Mouse (Mus musculus) MEL (cell line): ENCODE data around the gene Hspb1.

Experiments
- CTCF ChIP-seq, 3 experiments: IDR thresholded peaks in 2 of 3; conservative IDR thresholded peaks in 1 of 3; 2 replicates each; pipeline ENCODE4 v1.5.1; 2011 to 2012; ENCODE audit warnings: low read length in 3 of 3, low read depth in 2 of 3, mild to moderate bottlenecking in 2 of 3, improper control_type of control experiment in 1 of 3, inconsistent platforms in 1 of 3, mixed read lengths in 1 of 3, moderate library complexity in 1 of 3; ENCODE audit not compliant: control insufficient read depth in 1 of 3, insufficient read depth in 1 of 3, poor library complexity in 1 of 3, severe bottlenecking in 1 of 3
- EP300 ChIP-seq, 2 experiments: IDR thresholded peaks; 2 replicates each; pipeline ENCODE4 v1.6.1; 2011; ENCODE audit warnings: improper control_type of control experiment in 2 of 2, low read length in 2 of 2, low read depth in 1 of 2, mild to moderate bottlenecking in 1 of 2
- GATA1 ChIP-seq: IDR thresholded peaks from 2 replicates; pipeline ENCODE4 v1.6.1; 2011; ENCODE audit warnings: low read depth, low read length, improper control_type of control experiment
- MAX ChIP-seq: IDR thresholded peaks from 2 replicates; pipeline ENCODE4 v1.6.1; 2011; ENCODE audit warnings: low read length, improper control_type of control experiment
- MEF2A ChIP-seq: IDR thresholded peaks from 2 replicates; pipeline ENCODE4 v1.6.1; 2014; ENCODE audit warnings: low read depth, mild to moderate bottlenecking, inconsistent platforms, low read length, improper control_type of control experiment; ENCODE audit not compliant: poor library complexity, insufficient replicate concordance, severe bottlenecking; ENCODE audit errors: extremely low read depth
- MYB ChIP-seq: IDR thresholded peaks from 2 replicates; pipeline ENCODE4 v1.6.1; 2011; ENCODE audit warnings: mild to moderate bottlenecking, low read depth, low read length, improper control_type of control experiment
- POLR2A ChIP-seq, 2 experiments: IDR thresholded peaks; 2 replicates each; pipeline ENCODE4 v1.6.1; 2011 to 2012; ENCODE audit warnings: low read length in 2 of 2, mild to moderate bottlenecking in 2 of 2, control low read depth in 1 of 2, improper control_type of control experiment in 1 of 2, low read depth in 1 of 2, moderate library complexity in 1 of 2; ENCODE audit not compliant: control insufficient read depth in 1 of 2, insufficient read depth in 1 of 2, poor library complexity in 1 of 2
- POLR2AphosphoS2 ChIP-seq: IDR thresholded peaks from 2 replicates; pipeline ENCODE4 v1.6.1; 2011; ENCODE audit warnings: low read length, improper control_type of control experiment
- TAL1 ChIP-seq: IDR thresholded peaks from 2 replicates; pipeline ENCODE4 v1.6.1; 2012; ENCODE audit warnings: mild to moderate bottlenecking, inconsistent platforms, low read length, moderate library complexity, mixed read lengths
- TCF12 ChIP-seq: IDR thresholded peaks from 2 replicates; pipeline ENCODE4 v1.6.1; 2014; ENCODE audit warnings: low read depth, mild to moderate bottlenecking, inconsistent platforms, low read length, improper control_type of control experiment, moderate library complexity
- USF1 ChIP-seq: IDR thresholded peaks from 2 replicates; pipeline ENCODE4 v1.6.1; 2014; ENCODE audit warnings: low read depth, mild to moderate bottlenecking, inconsistent platforms, low read length, improper control_type of control experiment, moderate library complexity
- ZNF384 ChIP-seq: IDR thresholded peaks from 2 replicates; pipeline ENCODE4 v1.6.1; 2012; ENCODE audit warnings: low read depth, mild to moderate bottlenecking, inconsistent platforms, low read length, improper control_type of control experiment

DNA sequence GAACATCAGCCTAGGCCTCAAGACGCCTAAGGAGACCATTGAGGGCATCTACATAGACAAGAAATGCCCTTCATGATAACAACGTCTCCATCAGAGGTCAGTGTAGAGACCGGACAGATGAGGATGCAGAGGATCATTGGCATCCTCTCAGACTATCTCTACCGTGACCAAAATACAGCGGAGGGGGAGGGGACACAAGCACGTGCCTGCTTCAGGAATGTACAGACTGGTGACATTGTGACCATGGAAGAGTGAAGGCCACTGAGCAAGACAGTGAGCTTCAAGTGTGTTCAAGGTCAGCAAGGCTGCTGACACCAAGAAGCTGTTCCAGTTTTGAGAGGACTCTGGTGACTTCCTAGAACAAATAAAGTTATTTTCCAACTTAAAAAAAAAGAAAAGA is 7.2 kb downstream of the Hspb1 start:
- TF ChIP-seq MYB (no peak), POLR2A (IDR thresholded peaks at IDR 0.05; ENCODE audit: control insufficient read depth in 1 of 2, insufficient read depth in 1 of 2, low read depth in 1 of 2, low read length in 2 of 2, poor library complexity in 1 of 2) (no peak), CTCF (IDR thresholded peaks at IDR 0.05 in 2 of 3, conservative IDR thresholded peaks at IDR 0.05 in 1 of 3; ENCODE audit: control insufficient read depth in 1 of 3, insufficient read depth in 1 of 3, low read depth in 2 of 3, low read length in 3 of 3, poor library complexity in 1 of 3, severe bottlenecking in 1 of 3) (no peak), ZNF384 (no peak), MEF2A (no peak), POLR2AphosphoS2 (no peak), MAX (no peak), TAL1 (no peak), USF1 (no peak), GATA1 (no peak), EP300 (IDR thresholded peaks at IDR 0.05; ENCODE audit: low read depth in 1 of 2, low read length in 2 of 2) (no peak), TCF12 (no peak)
